Mouse (Mus musculus) T-helper 1 cell (primary cell): ENCODE data around the gene Fbxw4.

Experiments used
- in situ Hi-C: fragments of 300-600 bp; cut with MboI, MseI; formaldehyde crosslinking; loops from one replicate; pipeline ENCODE4 v1.15.1; 2025; ENCODE audit warnings: high pct_unique_total_duplicates

Fbxw4 gene

DNA sequence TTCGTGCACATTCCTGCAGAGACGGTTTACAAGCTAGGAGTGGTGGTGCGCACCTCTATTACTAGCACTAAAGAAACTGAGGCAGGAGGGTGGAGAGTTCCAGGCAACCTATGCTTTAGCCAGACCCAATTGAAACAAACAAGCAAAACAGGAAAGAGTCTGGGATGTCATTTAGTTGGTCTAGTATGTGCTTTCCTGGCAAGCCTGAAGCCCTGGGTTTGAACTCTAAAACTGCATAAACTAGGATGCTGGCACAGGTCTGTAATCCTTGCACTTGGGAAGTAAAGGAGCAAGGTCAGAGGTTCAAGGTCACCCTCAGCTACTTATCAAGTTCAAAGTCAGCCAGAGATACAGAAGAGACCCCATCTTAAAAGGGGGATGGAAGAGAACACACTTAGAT, 118.1 kb downstream of the Fbxw4 start:
- in situ Hi-C loops = no loop called here

DNA sequence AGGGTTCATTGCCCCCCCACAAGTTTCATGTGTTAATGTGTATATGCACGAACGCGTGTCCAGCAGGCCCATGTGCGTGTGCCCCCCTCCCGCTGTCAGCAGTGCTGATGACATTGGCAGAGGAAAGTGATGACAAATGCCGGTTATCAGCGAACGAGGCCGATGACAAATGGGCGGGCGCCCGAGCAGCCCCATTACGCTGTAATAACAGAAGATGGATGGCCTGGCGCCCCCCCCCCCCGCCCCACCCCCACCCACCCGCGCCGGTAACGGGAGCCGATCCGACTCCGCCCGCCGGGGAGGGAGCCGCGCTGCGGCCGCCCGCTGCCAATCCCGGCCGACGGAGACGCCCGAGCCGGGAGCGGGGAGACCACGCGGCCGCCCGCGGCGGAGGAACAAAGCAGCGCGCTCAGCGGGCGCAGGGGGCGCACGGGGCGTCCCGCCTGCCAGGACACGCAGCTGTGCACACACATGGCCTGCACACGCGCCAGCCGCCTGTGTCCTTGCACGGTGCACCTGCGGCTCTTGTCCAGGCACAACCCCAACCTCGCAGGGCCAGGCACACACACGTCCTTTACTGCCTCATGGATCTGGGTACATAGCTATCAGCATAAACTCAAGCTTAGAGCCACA, 118.6 kb downstream of the Fbxw4 start:
- in situ Hi-C loops = no loop called here

DNA sequence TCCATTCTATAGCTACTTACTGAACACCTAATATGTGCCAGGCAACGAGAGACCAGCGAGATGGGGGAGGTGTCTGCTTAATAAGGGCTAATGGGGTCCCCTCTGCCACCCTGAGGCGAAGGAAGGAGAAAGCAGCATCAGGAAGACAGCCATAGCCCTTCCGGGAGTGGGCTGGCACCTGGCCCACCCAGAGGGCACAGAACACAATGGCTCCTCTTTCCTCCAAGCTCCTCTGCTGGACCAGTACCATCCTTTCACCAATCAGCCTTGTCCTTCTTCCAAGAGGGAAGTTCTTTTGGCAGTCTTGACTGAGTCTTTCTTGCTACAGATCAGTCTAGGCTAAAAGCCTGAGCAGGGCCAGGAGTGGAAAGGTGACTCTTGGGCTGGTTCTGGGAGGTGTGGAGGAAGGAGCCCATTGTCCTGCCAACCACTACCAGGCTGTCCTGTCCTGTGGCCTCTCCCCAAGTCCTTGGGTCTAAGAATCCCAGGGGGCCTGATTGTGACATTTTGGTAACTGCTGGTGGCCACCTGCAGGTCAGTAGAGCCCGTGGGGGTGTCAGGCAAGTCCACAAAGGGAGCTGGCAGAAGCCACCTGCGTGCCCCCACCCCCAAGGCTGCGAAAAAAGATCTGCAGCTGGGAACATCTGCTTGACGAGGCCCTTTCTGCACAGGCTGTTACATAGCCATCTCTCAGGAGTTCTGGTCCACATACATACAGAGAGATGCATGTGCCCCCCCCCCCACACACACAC, 119.3 kb downstream of the Fbxw4 start:
- in situ Hi-C loops = no loop called here

DNA sequence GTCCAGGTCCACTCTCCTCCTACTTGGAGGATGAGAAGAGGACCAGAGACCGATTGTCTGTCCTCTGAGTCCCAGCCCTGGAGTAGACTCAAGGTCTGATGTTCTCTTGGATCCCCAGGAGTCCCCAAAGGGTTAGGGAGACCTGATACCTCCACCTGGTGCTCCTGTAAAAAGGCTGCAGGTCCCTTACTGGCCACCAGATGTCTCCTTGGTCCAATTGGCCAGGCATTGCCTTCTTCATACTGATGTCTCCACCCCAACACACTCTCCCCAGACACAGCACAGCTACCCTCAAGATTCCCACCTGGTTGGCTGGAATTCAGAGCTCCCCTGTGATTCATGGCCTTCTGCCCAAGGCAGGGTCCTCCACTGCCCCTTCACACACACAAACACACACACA, 122.6 kb downstream of the Fbxw4 start:
- in situ Hi-C loops = no loop called here

DNA sequence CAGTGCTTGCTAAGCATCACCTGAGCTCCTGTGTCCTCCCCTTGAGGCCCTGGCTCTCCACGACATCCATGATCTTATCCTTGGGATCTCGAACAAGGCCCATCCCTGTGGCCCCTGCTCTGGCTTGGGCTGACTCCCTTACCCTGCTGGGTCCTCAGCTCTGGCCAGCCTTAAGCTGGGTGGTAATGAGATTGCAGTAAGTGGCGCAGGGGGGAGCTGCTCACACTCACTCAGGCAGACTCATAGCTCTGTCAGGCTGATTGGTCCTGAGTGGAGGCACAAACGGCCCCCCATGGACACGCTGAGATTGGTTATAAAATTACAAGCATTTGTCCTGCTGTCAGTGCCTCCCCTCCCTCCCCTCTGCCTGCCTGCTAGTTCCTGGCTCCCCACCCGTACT, 124.2 kb downstream of the Fbxw4 start:
- in situ Hi-C loops = no loop called here

DNA sequence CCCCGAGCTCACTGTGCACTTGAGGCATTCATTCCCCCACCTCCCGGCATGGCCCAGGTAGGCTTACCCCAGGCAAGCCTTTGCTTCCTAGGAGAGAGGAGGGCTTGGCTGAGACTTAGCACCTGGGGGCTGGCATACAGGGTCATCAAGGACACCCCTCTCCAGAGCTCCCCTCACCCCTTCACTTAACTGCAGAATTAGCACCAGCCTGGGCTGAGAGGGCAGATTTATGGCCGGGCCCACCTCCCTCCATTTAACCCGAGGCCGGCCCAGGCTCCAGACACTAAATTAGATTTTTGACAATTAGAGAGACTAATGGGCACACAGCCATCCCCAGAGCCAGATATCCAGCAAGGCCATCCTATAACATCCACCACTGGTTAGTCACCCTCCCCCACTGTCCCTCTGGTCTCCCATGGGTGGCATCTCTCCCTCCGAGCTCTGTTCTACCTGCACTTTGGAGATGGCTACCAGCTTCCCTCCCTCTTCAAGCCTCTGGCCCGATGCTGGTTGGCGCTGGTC, 124.8 kb downstream of the Fbxw4 start:
- in situ Hi-C loops = no loop called here

DNA sequence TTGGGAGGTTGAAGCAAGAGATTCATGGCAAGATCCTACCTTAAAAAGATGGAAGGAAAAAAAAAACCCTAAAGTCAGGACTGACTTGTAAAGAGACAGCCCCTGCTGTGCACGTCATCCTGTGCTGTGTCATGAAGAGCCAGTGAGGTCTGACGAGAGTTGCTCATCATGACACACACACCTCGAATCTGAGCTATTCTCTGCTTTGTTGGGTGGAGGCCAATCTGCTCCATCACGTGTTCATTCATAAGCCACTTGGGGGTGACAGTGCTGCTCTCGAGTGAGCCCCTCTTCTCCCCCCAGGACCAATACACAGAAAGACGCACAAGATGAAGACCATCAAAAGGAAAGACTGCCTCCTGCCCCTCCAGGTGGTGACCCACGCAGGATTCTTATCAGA, 126.5 kb downstream of the Fbxw4 start:
- in situ Hi-C loops = no loop called here

DNA sequence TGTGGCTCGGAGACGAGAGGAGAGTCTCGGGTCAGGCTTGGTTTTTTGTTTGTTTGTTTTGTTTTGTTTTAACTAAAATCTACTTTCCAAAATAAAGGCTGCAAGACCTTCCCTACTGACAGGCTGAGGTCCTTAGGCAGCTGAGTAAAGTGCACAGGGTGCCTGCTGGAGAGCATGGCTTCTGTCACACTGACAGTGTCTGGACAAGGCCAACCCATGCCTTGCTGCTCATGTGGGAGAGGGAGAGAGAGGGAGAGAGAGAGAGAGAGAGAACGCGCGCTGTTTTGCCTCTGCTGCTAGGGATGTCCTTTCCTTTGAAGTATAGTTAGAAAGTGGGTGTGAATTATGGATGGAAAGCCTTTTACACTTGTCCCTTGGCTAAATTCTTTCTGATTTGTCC, 128.6 kb downstream of the Fbxw4 start:
- in situ Hi-C loops = no loop called here

DNA sequence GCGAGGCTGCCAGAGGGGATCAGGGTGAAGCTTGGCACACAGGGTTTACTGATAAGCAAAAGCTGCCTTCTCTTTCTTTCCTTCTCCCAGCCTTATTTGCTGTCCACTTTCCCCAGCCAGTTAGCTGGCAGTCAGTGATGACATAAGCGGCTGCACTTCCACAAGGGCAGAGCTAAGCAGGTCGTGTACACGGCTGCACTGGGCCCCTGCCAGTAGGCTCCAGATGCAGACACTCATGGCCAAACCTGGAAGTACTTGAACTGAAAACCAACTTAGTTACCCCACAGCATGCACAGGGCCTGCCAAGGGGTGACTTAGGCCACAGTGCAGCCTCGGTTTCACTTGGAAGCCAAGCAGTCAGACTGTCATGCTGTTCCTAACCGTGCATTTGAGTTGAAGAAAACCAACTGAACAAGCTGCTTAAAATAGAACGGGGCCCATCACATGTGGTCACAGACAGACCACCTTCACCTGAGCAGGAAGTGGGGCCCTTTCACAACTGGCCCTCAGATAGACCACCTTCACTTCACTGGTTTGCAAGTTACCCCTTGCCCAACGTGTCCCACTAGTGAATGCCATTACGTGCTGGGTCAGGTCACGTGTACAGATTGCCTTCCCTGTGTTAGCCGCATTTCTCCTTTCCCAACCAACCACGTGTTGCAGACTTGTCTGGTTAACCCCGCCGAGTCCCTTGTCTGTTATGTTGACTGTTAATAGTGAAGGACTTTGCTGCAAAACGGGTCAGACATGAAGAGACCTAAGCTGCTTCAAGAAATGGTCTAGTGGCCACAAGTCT, 129.7 kb downstream of the Fbxw4 start:
- in situ Hi-C loops = no loop called here

DNA sequence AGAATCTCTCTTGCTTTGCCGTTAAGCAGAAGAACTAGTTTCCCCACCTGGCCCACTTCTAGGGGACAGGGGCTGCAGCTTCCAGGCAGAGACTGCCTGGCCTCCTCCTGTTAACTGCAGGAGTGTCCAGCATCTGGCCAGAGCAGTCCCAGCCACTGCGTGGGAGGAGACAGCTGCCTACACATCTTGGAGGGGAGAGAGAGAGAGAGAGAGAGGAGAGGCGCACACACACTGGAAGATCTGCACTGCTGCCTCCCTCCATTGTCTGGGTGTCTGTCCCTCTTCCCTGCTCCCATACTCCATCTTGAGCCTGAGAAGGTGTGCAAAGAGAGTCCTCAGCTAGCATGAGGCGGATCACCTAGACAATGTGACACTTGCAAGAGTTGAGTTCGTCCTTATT, 130.8 kb downstream of the Fbxw4 start:
- in situ Hi-C loops = loop anchor here (10.0 kb wide), 1 partner anchor 346 kb away; no protein-coding TSS in a partner anchor
